Mouse (Mus musculus) WW6 (cell line): Measurements from ENCODE around the gene Gm4981.
"Not testable (repeated sequence)": the region's sequence is repeated elsewhere in the genome, so short reads cannot be mapped to it uniquely, and the experiment has no call there.

Experiments used
- DNase-seq: peaks from one replicate; pipeline ENCODE4 v3.0.0-alpha.2; 2013; ENCODE audit warnings: low read depth, low spot score

The Gm4981 gene

DNA sequence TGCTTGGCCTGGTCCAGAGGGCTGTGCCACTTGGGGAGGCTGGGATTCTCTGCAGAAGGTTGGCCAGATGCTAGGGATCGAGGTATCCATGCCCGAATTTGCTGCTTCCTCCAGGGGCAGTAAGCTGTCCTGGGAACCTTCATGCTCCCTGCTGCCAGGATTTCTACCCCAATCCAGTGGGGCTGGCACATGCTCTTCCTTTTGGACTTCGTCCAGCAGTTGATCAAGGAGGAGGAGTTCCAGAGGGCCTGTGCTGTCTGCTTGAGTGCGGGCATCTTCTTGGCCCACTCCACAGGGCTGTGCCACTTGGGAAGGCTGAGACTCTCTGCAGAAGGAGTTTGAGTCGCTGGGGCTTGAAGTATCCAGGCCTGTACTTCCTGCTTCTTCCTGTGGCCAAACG, 13.3 kb downstream of the Gm4981 start:
- DNase-seq, result not testable (repeated sequence)

DNA sequence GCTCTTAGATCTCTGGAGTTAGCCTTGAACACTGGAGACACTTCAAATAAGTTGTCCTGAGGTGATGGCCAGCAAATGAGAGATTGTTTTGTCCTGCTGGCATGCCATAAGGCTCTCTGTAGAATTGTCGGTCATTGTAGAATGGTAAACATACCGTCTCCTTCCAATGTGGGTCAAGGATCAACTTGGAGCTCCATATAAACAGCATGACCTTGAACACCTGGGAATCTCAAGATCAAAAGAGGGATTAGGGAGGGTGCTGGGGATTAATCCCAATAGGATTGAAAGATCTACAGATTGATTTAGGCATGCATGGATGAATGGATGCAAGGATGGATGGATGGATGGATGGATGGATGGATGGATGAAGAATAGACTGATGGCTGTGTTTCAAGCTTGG, 14.9 kb downstream of the Gm4981 start:
- not testable (repeated sequence) for DNase-seq

DNA sequence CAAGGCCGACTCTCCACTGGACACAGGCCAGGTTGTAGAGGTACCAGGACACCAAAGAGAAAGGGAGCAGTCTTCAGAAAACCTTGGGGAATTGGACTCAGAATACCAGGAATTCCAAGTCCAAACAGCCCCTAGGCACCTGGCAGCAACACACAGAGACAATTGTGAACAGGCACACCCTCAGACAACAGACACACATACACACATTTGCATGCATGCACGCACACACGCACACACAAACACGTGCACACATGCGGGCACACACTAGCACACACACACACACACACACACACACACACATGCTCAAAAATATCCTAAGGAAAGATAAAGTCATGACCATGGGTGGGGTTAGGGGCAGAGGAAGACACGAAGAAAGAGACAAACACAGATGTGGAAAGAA, 15.8 kb downstream of the Gm4981 start:
- no peak for DNase-seq

DNA sequence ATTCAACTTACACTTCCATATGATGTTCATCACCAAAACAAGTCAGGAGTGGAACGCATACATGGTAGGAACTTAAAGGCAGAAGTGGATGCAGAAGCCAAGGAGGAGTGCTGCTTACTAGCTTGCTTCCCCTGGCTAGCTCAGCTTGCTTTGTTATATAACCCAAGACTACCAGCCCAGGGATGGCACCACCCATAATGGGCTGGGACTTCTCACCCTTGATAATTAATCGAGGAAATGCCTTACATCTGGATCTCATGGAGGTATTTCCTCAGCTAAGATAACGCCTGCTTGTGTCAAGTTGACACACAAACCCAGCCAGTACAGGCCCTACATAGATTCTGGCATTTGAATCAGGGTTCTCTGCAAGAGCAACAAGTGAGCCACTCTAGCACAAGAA, 19.1 kb downstream of the Gm4981 start:
- DNase-seq, result no peak

DNA sequence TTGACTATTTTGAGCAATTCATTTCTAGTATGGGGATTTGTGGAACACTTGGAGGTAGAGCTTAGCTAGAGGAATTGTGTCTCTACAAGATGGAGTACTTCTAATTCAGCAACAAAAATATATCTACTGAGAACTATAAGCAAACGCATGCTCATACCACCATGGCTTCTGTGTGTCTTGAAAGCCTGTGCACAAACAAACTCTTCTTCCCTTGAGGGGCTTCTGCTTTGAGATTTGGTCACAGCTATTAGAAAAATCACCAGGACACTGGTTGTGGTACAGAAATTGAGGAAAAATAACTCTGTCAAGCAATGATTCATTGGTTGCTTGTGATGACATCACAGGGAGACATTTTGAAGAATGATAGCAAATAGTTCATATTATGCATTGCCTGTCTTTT, 21.1 kb downstream of the Gm4981 start:
- DNase-seq, result no peak

DNA sequence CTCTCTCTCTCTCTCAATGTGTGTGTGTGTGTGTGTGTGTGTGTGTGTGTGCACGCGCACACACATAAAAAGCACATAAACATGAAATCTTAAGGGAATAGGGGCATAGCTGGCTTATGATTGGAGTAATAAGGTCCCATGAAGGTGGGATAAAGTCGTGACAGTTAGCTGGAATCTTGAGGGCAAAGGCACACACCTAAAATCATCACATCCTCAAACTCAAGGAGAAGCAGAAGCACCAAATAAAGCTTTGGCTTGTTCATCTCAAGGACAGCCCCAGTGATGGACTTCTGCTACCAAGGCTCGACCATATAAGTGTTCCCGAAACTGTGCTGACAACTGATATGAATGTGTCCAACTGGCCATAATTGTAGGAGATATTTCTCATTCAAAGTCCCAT, 21.6 kb downstream of the Gm4981 start:
- DNase-seq, result no peak

DNA sequence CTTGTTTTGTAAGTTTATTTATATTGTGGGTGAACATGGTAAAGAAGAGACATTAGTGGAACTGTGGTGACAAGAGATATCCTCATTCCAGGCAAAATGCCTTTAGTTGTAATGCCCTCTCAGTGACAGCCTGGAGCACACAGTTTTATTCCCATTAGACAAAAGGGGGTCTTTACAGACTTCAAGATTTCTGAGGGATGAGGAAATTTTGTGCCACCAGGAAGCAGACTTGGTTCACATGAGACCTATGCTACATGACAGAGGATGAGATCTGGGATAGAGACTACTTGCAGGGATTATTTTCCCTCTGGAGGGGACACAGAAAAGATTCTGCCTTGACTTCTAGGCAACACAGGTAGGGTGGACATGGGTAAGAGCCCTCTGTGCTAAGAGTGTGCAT, 22.0 kb downstream of the Gm4981 start:
- DNase-seq, result no peak

DNA sequence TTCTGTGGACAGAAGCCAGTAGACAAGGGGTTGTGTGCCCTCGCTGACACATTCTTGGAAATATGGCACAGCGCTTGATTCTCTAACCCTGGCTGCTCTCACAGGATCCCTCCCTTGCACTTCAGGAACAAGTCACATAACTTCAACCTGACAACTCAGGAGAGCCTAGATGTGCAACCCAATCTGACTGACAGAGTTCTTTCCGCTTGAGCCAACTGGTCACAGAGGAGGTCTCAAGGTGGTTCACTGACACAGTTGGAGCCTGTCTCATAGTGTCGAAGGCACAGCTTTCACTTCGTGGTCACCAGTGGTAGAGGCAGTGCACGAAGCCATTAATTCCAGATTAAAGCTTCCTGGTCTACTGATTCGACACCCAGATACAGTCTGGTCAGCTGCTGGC, 24.3 kb downstream of the Gm4981 start:
- DNase-seq, result no peak

DNA sequence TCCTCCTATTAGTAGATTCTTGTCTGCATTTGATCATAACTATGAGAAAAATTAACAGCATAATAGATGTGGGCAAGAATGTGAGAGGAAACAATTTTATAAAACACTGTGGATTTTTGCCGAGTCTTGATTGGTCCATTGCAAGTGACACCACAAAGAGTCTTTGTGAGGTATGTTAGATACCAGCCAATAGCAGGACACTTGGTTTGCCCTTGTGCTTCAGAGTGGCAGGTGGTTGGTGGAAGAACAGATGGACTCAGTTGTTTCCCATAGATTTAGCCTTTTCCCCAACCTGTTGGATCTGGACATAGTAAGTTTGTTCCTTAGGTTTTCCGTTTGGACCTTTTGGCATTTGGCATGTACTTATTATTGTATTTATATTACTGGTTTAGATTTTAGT, 25.3 kb downstream of the Gm4981 start:
- no peak for DNase-seq

DNA sequence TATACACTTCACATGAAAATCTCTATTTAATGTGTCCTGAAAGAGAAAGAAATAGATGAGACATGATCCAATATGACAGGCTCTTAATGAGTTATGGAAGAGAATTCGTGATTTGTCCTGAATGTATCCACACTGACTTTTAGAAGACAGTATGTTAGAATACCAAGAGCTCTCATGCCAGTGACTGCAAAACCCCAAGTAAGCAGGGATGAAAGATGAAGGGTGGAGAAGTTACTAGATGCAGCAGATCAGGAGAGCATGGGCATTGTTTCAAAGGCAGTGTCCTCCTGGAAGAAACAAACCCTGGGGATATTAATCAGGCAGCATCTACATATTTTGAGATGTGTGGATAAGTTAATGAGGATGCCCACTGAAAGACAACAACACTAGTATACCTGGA, 26.0 kb downstream of the Gm4981 start:
- DNase-seq, result no peak

DNA sequence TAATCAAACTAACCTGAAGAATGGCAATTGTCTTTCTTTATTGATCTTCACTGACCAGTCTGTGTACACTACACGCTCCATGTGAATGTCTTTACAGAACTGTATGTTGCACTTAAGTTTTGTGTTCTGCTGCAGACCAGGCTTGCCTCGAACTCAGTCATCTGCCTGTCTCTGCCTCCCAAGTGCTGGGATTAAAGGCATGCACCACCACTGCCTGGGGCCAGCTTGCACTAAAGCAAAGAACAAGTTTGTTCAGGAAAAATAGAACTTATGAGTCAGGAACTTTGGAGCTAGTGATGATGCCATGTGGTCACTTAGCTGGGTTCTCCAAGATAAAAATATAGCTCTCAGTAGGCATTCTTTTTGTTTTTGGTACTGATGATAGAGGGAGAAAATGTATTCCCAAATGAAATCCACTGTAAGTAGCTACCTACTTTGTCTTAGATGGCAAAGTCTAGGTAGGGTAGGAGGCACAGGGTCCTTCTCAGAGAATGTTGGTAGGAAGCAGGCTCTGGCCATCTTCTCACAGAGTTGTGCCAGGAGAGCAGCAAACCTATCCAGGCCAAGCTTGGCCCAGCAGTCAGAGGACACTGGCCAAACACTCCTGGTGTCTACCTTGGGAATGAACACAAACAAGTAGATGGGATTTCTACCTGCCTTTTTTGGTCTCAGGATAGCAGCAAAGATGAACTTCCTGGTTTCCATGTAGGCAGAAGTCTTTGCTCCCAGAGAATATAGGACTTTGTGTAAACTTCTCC, 26.6 kb downstream of the Gm4981 start:
- DNase-seq, result no peak

DNA sequence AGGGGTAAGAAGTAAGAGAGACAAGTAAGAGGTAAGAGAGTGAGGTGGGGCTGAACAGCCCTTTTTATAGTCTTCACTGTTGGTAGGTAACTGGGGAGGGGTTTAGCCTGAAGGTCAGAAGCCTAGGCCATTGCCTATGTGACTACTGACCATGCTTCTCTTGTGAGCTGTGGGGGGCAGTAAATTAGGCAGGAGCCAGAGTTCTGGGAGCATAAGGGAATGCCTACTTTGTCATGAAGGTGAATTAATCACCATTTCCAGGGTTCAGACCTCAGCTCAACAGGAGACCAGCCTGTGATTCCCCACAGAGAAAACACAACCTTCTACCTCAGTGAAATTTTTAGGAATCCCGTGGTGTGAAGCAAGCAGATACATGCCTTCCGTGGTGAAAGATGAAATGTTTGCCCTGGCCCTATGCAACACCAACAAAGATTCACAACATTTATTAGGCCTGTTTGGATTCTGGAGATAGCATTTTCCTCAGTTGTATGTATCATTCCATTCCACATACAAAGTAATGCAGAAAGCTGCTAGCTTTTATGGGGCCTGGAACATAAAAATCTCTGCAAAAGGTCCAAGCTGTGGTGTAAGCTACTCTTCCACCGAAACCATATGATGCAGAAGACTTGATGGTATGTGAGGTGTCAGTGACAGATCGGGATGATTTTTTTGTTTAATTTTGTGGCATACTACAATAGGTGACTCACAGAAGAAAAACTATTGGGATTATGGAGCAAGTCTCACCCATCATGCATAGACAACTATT, 29.7 kb downstream of the Gm4981 start:
- no peak for DNase-seq

DNA sequence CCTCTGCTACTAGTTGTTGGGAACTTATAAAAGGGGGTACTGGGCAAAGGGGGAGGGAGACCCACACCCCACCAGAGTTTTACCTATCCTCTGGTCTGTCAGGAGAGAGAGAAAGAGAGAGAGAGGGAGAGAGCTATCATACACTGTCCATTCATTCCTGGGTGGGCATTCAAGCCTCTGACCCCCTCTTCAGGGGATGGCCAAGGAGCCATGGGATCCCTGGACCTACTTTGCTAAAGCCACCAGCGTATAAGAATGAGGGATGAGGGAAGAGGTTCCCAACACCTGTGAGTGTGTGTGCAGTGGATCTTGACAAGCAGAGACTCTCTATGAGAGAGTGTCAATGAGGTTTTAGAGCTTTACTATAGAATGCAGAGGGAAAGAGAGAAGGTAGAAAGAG, 30.5 kb downstream of the Gm4981 start:
- no peak for DNase-seq
